Mouse (Mus musculus) heart, postnatal 0 days (tissue): ENCODE measurements around the gene Syt16. TPM values are rescaled to one million over a fixed set of nuclear protein-coding genes. Genes with fewer than 3 reads are reported as not detected.

Experiments
- ATAC-seq: fragments of 200-750 bp; cut with Nextera tagmentation; 2 replicates; pipeline ENCODE4 v1.8.0; 2017; ENCODE audit warnings: low read depth, moderate number of reproducible peaks, moderate library complexity; ENCODE audit not compliant: insufficient read depth
- DNase-seq: peaks from one replicate; pipeline ENCODE4 v3.0.0-alpha.2; 2016; ENCODE audit warnings: low spot score
- H3K27ac ChIP-seq: fragments of 300-500 bp; sonication (generic); 2 replicates; pipeline ENCODE4 v1.5.1; 2014; ENCODE audit warnings: low read depth, mild to moderate bottlenecking
- H3K27me3 ChIP-seq: fragments of 300-500 bp; sonication (generic); 2 replicates; pipeline ENCODE4 v1.6.1; 2014; ENCODE audit warnings: low read length, mixed read lengths; ENCODE audit not compliant: control insufficient read depth, insufficient read depth
- H3K36me3 ChIP-seq: fragments of 300-500 bp; sonication (generic); replicated peaks from 2 replicates; pipeline ENCODE4 v1.6.1; 2014; ENCODE audit warnings: low read length, mixed read lengths; ENCODE audit not compliant: control insufficient read depth, insufficient read depth
- H3K4me1 ChIP-seq: fragments of 300-500 bp; sonication (generic); 2 replicates; pipeline ENCODE4 v1.6.1; 2014; ENCODE audit warnings: antibody characterized with exemption; ENCODE audit not compliant: control insufficient read depth, insufficient read depth
- H3K4me2 ChIP-seq: fragments of 300-500 bp; sonication (generic); 2 replicates; pipeline ENCODE4 v1.6.1; 2014; ENCODE audit warnings: low read depth, mild to moderate bottlenecking, low read length, moderate library complexity
- H3K4me3 ChIP-seq: fragments of 300-500 bp; sonication (generic); 2 replicates; pipeline ENCODE4 v1.5.1; 2014; ENCODE audit warnings: low read depth, low read length
- H3K9ac ChIP-seq: fragments of 300-500 bp; sonication (generic); replicated peaks from 2 replicates; pipeline ENCODE4 v1.6.1; 2014; ENCODE audit warnings: low read depth, low read length, mixed read lengths
- H3K9me3 ChIP-seq: fragments of 300-500 bp; sonication (generic); replicated peaks from 2 replicates; pipeline ENCODE4 v1.6.1; 2016; ENCODE audit warnings: low read length; ENCODE audit not compliant: control insufficient read depth
- CTCF ChIP-seq: IDR thresholded peaks from 2 replicates; pipeline ENCODE4 v1.5.1; 2016; ENCODE audit warnings: antibody characterized with exemption, control low read depth, low read depth
- EP300 ChIP-seq: IDR thresholded peaks from 2 replicates; pipeline ENCODE4 v1.6.1; 2016; ENCODE audit warnings: antibody characterized with exemption, low read depth
- WGBS: fragments of 180-500 bp; shearing (Covaris S2); extraction: QIAGEN DNeasy Blood & Tissue Kit; methylation state at CpG from one replicate; pipeline ENCODE4 v1.1.7; 2014; 5-methylcytosine and 5-hydroxymethylcytosine counted together
- polyA plus RNA-seq: library from polyadenylated mRNA; unstranded; fragments of >200 nt; fragmentation: Nextera tagmentation; extraction: Ambion mirVana; gene quantifications from 2 replicates; pipeline ENCODE4 v1.2.1, GENCODE M21; 2015
- total RNA-seq: library from RNA; depleted of rRNA; stranded (reverse); fragments of >200 nt; gene quantifications from 2 replicates; pipeline ENCODE4 v1.2.3, GENCODE M21; 2014; ENCODE audit warnings: low replicate concordance; rRNA removed

The Syt16 gene
- total and polyA plus RNA-seq, 2 experiments from 2014 or later, result 0.80 TPM; not detected in 1

DNA sequence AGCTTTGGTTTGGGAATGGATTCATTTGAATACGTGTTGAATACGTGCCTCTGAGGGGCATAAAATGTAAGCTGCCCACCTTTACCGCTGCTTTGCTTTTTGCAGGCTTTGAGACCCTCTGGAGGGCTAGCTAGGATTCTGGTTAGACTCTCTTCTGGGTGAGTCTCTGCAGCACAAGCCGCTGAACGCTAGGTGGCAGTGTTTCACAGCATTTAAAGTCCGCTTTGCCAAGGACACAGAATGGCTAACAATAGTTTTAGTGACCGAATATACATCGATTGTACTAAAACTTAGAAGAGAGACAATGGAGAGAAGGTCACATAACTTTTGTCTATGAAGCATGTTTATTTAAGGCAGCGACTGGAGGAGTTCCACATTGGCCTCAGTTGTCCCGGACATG is 322.9 kb downstream of the Syt16 start:
- ATAC-seq (no peak), DNase-seq (peak; percentile 50)
- WGBS, result 14% methylated on average over 10 of the region's 10 CpGs
- no peak overlapping the region for H3K4me3 ChIP-seq
- no peaks in the 10 kb centered on the region for H3K27me3 ChIP-seq
- no peak overlapping the region for H3K9ac ChIP-seq
- peak; percentile 92 for TF ChIP-seq CTCF
- TF ChIP-seq EP300, result no peak
- no peaks in the 10 kb centered on the region for H3K9me3 ChIP-seq
- H3K36me3 ChIP-seq, result no peaks in the 10 kb centered on the region
- H3K4me1 ChIP-seq, result no peaks in the 10 kb centered on the region
- no peak overlapping the region for H3K27ac ChIP-seq
- peak overlapping the region; percentile 23; the same call in 1 of the 2 replicates for H3K4me2 ChIP-seq

DNA sequence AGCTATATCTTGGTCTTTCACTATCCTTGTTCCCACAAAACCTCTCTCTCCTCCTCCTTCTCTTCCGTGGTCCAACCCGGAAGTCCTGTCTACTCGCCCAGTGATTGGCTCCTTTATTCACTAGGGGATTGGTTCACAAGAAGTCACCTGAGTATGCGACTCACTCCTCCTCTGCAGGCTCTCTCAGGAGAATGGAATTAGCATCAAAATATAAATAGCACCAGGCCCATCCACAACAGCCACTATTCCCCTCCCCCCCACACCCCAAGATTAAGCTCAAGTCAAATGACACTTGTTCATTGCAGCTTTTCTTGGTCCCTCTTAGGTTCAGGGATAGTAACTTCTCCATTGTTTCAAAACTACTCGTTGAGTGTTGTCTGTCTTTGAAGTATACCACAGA is 324.5 kb downstream of the Syt16 start:
- WGBS, result 65% methylated on average over 5 of the region's 5 CpGs
- TF ChIP-seq EP300, result no peak
- TF ChIP-seq CTCF, result no peak
- Histone ChIP-seq H3K36me3 (no peaks in the 10 kb centered on the region), H3K9me3 (no peaks in the 10 kb centered on the region), H3K27ac (no peak overlapping the region), H3K4me3 (no peak overlapping the region), H3K27me3 (no peaks in the 10 kb centered on the region), H3K9ac (no peak overlapping the region), H3K4me2 (no peak overlapping the region), H3K4me1 (no peaks in the 10 kb centered on the region)
- DNase-seq (no peak), ATAC-seq (no peak)

Other genes with a start within 250 kb of the Syt16 start
- 130 and 137 TPM in 2 replicates for gene Hif1a, start 96.3 kb upstream of the Syt16 start, total RNA-seq
- 48.8 and 67.5 TPM in 2 replicates for gene Hif1a, start 96.3 kb upstream of the Syt16 start, polyA plus RNA-seq
- gene Gm49321, start 60.0 kb upstream of the Syt16 start, total RNA-seq, result not detected in 2 replicates
- 5.0 and 5.2 TPM in 2 replicates for gene Gm49321, start 60.0 kb upstream of the Syt16 start, polyA plus RNA-seq
- gene Snapc1, start 33.2 kb upstream of the Syt16 start, total RNA-seq, result 2.1 and 4.1 TPM in 2 replicates
- gene Snapc1, start 33.2 kb upstream of the Syt16 start, polyA plus RNA-seq, result 8.5 and 10.3 TPM in 2 replicates